Comparison of ENCODE assay signal across 8 mouse cellular contexts in the genomic region with DNA sequence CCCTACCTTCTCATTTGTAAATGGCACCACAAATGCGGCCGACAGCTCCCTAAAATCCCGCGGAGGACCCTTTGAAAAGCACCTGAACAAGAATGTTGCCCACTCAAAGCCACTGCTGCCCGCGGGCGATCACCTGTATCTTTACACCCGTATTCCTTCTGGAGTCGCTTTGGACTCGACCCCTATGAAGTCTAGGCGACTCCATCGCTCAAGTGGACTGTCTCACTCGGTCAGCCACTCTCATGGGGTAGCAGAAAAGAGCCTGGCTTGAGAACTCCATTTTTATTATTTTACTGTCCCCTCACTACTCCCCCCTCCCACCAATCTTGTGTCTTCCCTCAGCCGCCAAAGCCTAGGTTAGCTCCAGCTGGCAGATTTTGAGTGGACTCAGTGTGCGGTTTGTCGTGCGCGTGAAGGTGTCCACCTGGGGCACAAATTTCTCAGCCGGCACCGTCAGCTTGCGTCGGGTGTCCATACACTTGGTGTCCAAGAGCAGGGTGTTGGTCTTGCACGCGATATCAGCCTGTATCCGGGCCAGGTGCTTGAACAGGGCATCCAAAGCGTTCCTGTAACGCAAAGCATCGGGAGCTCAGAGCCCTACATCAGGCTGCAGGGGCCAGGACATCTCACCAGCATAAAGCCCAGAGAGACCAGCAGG. TPM values are rescaled to one million over a fixed set of nuclear protein-coding genes. Genes with fewer than 3 reads are reported as not detected.
DNase-seq lines count a peak whose midpoint lies in the region; ATAC-seq and TF ChIP-seq lines count a peak whose summit lies in the region.

No protein-coding gene starts in this region.

- peak; percentile 12; the same call in 1 of the 2 replicates for ATAC-seq in kidney, postnatal 0 days (replicated peaks; ENCODE audit: low FRiP score, low read depth)
- peak; percentile 30; the same call in 1 of the 2 replicates for ATAC-seq in embryonic facial prominence, embryonic 11.5 days (replicated peaks; ENCODE audit: insufficient number of reproducible peaks, low FRiP score, low TSS enrichment, low read depth)
- peak; percentile 40; the same call in 1 of the 2 replicates for ATAC-seq in hindbrain, embryonic 15.5 days (ENCODE audit: low FRiP score, low read depth)
- ATAC-seq in midbrain, embryonic 15.5 days (replicated peaks): peak; percentile 41
- no peak for ATAC-seq in granulocyte monocyte progenitor cell, adult 5-6 weeks (replicated peaks; ENCODE audit: poor library complexity, severe bottlenecking)

- H3K4me2 ChIP-seq in kidney, postnatal 0 days (ENCODE audit: low read length): peak overlapping the region; percentile 84
- H3K4me2 ChIP-seq in embryonic facial prominence, embryonic 11.5 days (ENCODE audit: low read depth, low read length): peak overlapping the region; percentile 30
- peak overlapping the region; percentile 58 for H3K4me2 ChIP-seq in hindbrain, embryonic 15.5 days
- H3K4me2 ChIP-seq in midbrain, embryonic 15.5 days: peak overlapping the region; percentile 85

- H3K36me3 ChIP-seq in kidney, postnatal 0 days (ENCODE audit: insufficient read depth, low read length): peaks cover 12% of the 10 kb centered on the region
- H3K36me3 ChIP-seq in kidney, adult 2 months (ENCODE audit: control insufficient read depth, insufficient read depth, low read length): no peaks in the 10 kb centered on the region
- peaks cover 8% of the 10 kb centered on the region for H3K36me3 ChIP-seq in embryonic facial prominence, embryonic 11.5 days (replicated peaks; ENCODE audit: control insufficient read depth, insufficient read depth, low read depth, low read length)
- H3K36me3 ChIP-seq in hindbrain, embryonic 15.5 days: peaks cover 10% of the 10 kb centered on the region; the same call in 1 of the 2 replicates
- peaks cover 14% of the 10 kb centered on the region for H3K36me3 ChIP-seq in midbrain, embryonic 15.5 days (replicated peaks)

- intact Hi-C loops in left cerebral cortex, postnatal 10 days (cut with DNase I): no loop called here

- no peak overlapping the region for H3K27ac ChIP-seq in kidney, postnatal 0 days
- no peak overlapping the region for H3K27ac ChIP-seq in kidney, adult 2 months (ENCODE audit: insufficient read depth, low read depth, low read length)
- H3K27ac ChIP-seq in embryonic facial prominence, embryonic 11.5 days (replicated peaks; ENCODE audit: low read depth, low read length): no peak overlapping the region
- H3K27ac ChIP-seq in hindbrain, embryonic 15.5 days (replicated peaks): peak overlapping the region; percentile 90; the same call in 1 of the 2 replicates
- H3K27ac ChIP-seq in midbrain, embryonic 15.5 days: 0 out of 2 replicates have a peak overlapping the region, but pooled peaks have one; percentile 21

- no peak for TF ChIP-seq CTCF in kidney, postnatal 0 days (IDR thresholded peaks at IDR 0.05; ENCODE audit: low read depth)
- no peak for TF ChIP-seq CTCF in kidney, adult 2 months (conservative IDR thresholded peaks at IDR 0.05; ENCODE audit: insufficient read depth, insufficient read length, low read depth, low read length)

- peaks cover 13% of the 10 kb centered on the region; the same call in 1 of the 2 replicates for H3K4me1 ChIP-seq in kidney, postnatal 0 days (replicated peaks; ENCODE audit: insufficient read depth, low read length)
- peaks cover 7% of the 10 kb centered on the region; the same call in 1 of the 2 replicates for H3K4me1 ChIP-seq in kidney, adult 2 months (ENCODE audit: control insufficient read depth, insufficient read depth, low read length)
- H3K4me1 ChIP-seq in embryonic facial prominence, embryonic 11.5 days (ENCODE audit: control insufficient read depth, insufficient read depth, low read length): no peaks in the 10 kb centered on the region; the same call in none of the 2 replicates
- H3K4me1 ChIP-seq in hindbrain, embryonic 15.5 days (replicated peaks): peaks cover 27% of the 10 kb centered on the region
- peaks cover 30% of the 10 kb centered on the region for H3K4me1 ChIP-seq in midbrain, embryonic 15.5 days

- H3K4me3 ChIP-seq in kidney, postnatal 0 days (replicated peaks; ENCODE audit: low read depth, low read length): peak overlapping the region; percentile 85; the same call in 1 of the 2 replicates
- H3K4me3 ChIP-seq in kidney, adult 2 months (ENCODE audit: insufficient read depth, low read depth, low read length): no peak overlapping the region
- peak overlapping the region; percentile 81 for H3K4me3 ChIP-seq in embryonic facial prominence, embryonic 11.5 days (ENCODE audit: low read depth, low read length)
- peak overlapping the region; percentile 70 for H3K4me3 ChIP-seq in hindbrain, embryonic 15.5 days
- H3K4me3 ChIP-seq in midbrain, embryonic 15.5 days: peak overlapping the region; percentile 67

- no peak for TF ChIP-seq POLR2A in kidney, adult 2 months (IDR thresholded peaks at IDR 0.05; ENCODE audit: low read depth, low read length)

- no peak for DNase-seq in kidney, postnatal 0 days (ENCODE audit: low spot score)
- no peak for DNase-seq in kidney, adult 2 months
- no peak for DNase-seq in embryonic facial prominence, embryonic 11.5 days (ENCODE audit: low spot score)
- no peak for DNase-seq in yolk sac, embryonic 10.5 days (ENCODE audit: low spot score)
- no peak for DNase-seq in left cerebral cortex, postnatal 10 days (ENCODE audit: extremely low spot score in 1 of 2, low spot score in 2 of 2)

- H3K9ac ChIP-seq in kidney, postnatal 0 days (ENCODE audit: low read depth, low read length): no peak overlapping the region
- H3K9ac ChIP-seq in embryonic facial prominence, embryonic 11.5 days (replicated peaks; ENCODE audit: low read length): no peak overlapping the region; the same call in 1 of the 2 replicates
- peak overlapping the region; percentile 35; the same call in 1 of the 2 replicates for H3K9ac ChIP-seq in hindbrain, embryonic 15.5 days
- peak overlapping the region; percentile 21; the same call in 1 of the 2 replicates for H3K9ac ChIP-seq in midbrain, embryonic 15.5 days

- 57% methylated on average over 28 of the region's 28 CpGs for WGBS in kidney, postnatal 0 days
- WGBS in kidney, adult 2 months: 53% methylated on average over 28 of the region's 28 CpGs
- whole genome bisulfite sequencing in embryonic facial prominence, embryonic 11.5 days: 52% methylated on average over 28 of the region's 28 CpGs
- 55% methylated on average over 28 of the region's 28 CpGs for WGBS in hindbrain, embryonic 15.5 days
- 56% methylated on average over 28 of the region's 28 CpGs for WGBS in midbrain, embryonic 15.5 days

- no peaks in the 10 kb centered on the region for H3K9me3 ChIP-seq in kidney, postnatal 0 days (replicated peaks; ENCODE audit: low read length)
- no peaks in the 10 kb centered on the region for H3K9me3 ChIP-seq in embryonic facial prominence, embryonic 11.5 days (replicated peaks; ENCODE audit: control insufficient read depth, low read length)
- no peaks in the 10 kb centered on the region for H3K9me3 ChIP-seq in hindbrain, embryonic 15.5 days
- no peaks in the 10 kb centered on the region for H3K9me3 ChIP-seq in midbrain, embryonic 15.5 days

- no peaks in the 10 kb centered on the region for H3K27me3 ChIP-seq in kidney, postnatal 0 days (ENCODE audit: insufficient read depth, low read length)
- no peaks in the 10 kb centered on the region for H3K27me3 ChIP-seq in kidney, adult 2 months (replicated peaks; ENCODE audit: control insufficient read depth, insufficient read depth, low read length)
- H3K27me3 ChIP-seq in embryonic facial prominence, embryonic 11.5 days (ENCODE audit: control insufficient read depth, insufficient read depth, low read length): peaks cover 16% of the 10 kb centered on the region
- H3K27me3 ChIP-seq in hindbrain, embryonic 15.5 days: peaks cover 8% of the 10 kb centered on the region; the same call in 1 of the 2 replicates
- peaks cover 11% of the 10 kb centered on the region; the same call in 1 of the 2 replicates for H3K27me3 ChIP-seq in midbrain, embryonic 15.5 days (replicated peaks)

RNA-seq across cellular contexts. Expression of a gene that starts 0.5 kb away (rescaled TPM):
- 64.5 and 65.2 TPM in 2 replicates for polyA plus RNA-seq in kidney, postnatal 0 days (2015; fragmentation: Nextera tagmentation; extraction: Ambion mirVana)
- polyA plus RNA-seq in kidney, adult 2 months (2012; rRNA removed): 36.0 and 43.0 TPM in 2 replicates
- polyA plus RNA-seq in embryonic facial prominence, embryonic 11.5 days (2014; fragmentation: Nextera tagmentation; extraction: Ambion mirVana): 44.6 and 48.0 TPM in 2 replicates
- polyA plus RNA-seq in hindbrain, embryonic 15.5 days (2015; fragmentation: Nextera tagmentation; extraction: Ambion mirVana): 78.6 and 86.1 TPM in 2 replicates
- 94.6 and 99.9 TPM in 2 replicates for polyA plus RNA-seq in midbrain, embryonic 15.5 days (2015; fragmentation: Nextera tagmentation; extraction: Ambion mirVana)
- 24.9 and 33.4 TPM in 2 replicates for total RNA-seq in granulocyte monocyte progenitor cell, adult 5-6 weeks (2014; fragmentation: Nextera tagmentation)
- total RNA-seq in granulocyte monocyte progenitor cell, adult 5-6 weeks (2017): 27.7 and 28.2 TPM in 2 replicates
- total RNA-seq in left cerebral cortex, postnatal 10 days (2021): 10 to 100 TPM; 25.1 to 29.6 TPM

RNA-seq across cellular contexts. Expression of a gene that starts 3.5 kb away (rescaled TPM):
- polyA plus RNA-seq in kidney, postnatal 0 days (2015; fragmentation: Nextera tagmentation; extraction: Ambion mirVana): 2.1 TPM in 2 replicates
- polyA plus RNA-seq in kidney, adult 2 months (2012; rRNA removed): 1.1 and 2.0 TPM in 2 replicates
- 3.4 and 3.5 TPM in 2 replicates for polyA plus RNA-seq in embryonic facial prominence, embryonic 11.5 days (2014; fragmentation: Nextera tagmentation; extraction: Ambion mirVana)
- 10.7 and 11.4 TPM in 2 replicates for polyA plus RNA-seq in hindbrain, embryonic 15.5 days (2015; fragmentation: Nextera tagmentation; extraction: Ambion mirVana)
- polyA plus RNA-seq in midbrain, embryonic 15.5 days (2015; fragmentation: Nextera tagmentation; extraction: Ambion mirVana): 11.8 and 15.1 TPM in 2 replicates
- total RNA-seq in granulocyte monocyte progenitor cell, adult 5-6 weeks (2014; fragmentation: Nextera tagmentation): not detected in 2 replicates
- not detected in 2 replicates for total RNA-seq in granulocyte monocyte progenitor cell, adult 5-6 weeks (2017)
- total RNA-seq in left cerebral cortex, postnatal 10 days (2021): 1 to 10 TPM; 2.2 to 2.5 TPM

RNA-seq across cellular contexts. Expression of a gene that starts 35.4 kb away (rescaled TPM):
- polyA plus RNA-seq in kidney, postnatal 0 days (2015; fragmentation: Nextera tagmentation; extraction: Ambion mirVana): 7.9 and 8.1 TPM in 2 replicates
- 0.27 and 0.31 TPM in 2 replicates for polyA plus RNA-seq in kidney, adult 2 months (2012; rRNA removed)
- 15.7 and 18.1 TPM in 2 replicates for polyA plus RNA-seq in embryonic facial prominence, embryonic 11.5 days (2014; fragmentation: Nextera tagmentation; extraction: Ambion mirVana)
- polyA plus RNA-seq in hindbrain, embryonic 15.5 days (2015; fragmentation: Nextera tagmentation; extraction: Ambion mirVana): 6.9 and 8.1 TPM in 2 replicates
- polyA plus RNA-seq in midbrain, embryonic 15.5 days (2015; fragmentation: Nextera tagmentation; extraction: Ambion mirVana): 2.6 and 2.9 TPM in 2 replicates
- not detected in 2 replicates for total RNA-seq in granulocyte monocyte progenitor cell, adult 5-6 weeks (2014; fragmentation: Nextera tagmentation)
- total RNA-seq in granulocyte monocyte progenitor cell, adult 5-6 weeks (2017): not detected in 2 replicates
- total RNA-seq in left cerebral cortex, postnatal 10 days (2021): 1 to 10 TPM in 1 of 2 experiments, under 1 TPM in 1; 0.92 to 1.0 TPM

RNA-seq across cellular contexts. Expression of a gene that starts 59.9 kb away (rescaled TPM):
- polyA plus RNA-seq in kidney, postnatal 0 days (2015; fragmentation: Nextera tagmentation; extraction: Ambion mirVana): 115 and 121 TPM in 2 replicates
- polyA plus RNA-seq in kidney, adult 2 months (2012; rRNA removed): 57.7 and 75.5 TPM in 2 replicates
- 33.8 and 36.7 TPM in 2 replicates for polyA plus RNA-seq in embryonic facial prominence, embryonic 11.5 days (2014; fragmentation: Nextera tagmentation; extraction: Ambion mirVana)
- 172 and 180 TPM in 2 replicates for polyA plus RNA-seq in hindbrain, embryonic 15.5 days (2015; fragmentation: Nextera tagmentation; extraction: Ambion mirVana)
- 184 and 188 TPM in 2 replicates for polyA plus RNA-seq in midbrain, embryonic 15.5 days (2015; fragmentation: Nextera tagmentation; extraction: Ambion mirVana)
- 46.2 and 55.5 TPM in 2 replicates for total RNA-seq in granulocyte monocyte progenitor cell, adult 5-6 weeks (2014; fragmentation: Nextera tagmentation)
- 48.4 and 54.8 TPM in 2 replicates for total RNA-seq in granulocyte monocyte progenitor cell, adult 5-6 weeks (2017)
- 10 to 100 TPM; 89.7 to 99.2 TPM for total RNA-seq in left cerebral cortex, postnatal 10 days (2021)

Comparison
In these comparisons a context has a peak if more than half of its experiments do, and no peak if none do; other contexts are left out.
1. H3K27ac ChIP-seq: peak in hindbrain, embryonic 15.5 days (single experiment) and midbrain, embryonic 15.5 days (single experiment); none in kidney, postnatal 0 days (single experiment), kidney, adult 2 months (single experiment) and embryonic facial prominence, embryonic 11.5 days (single experiment).
2. H3K4me2 ChIP-seq: peak in every context shown above with its lines; median percentile 85 in midbrain, embryonic 15.5 days; 84 in kidney, postnatal 0 days; 58 in hindbrain, embryonic 15.5 days; 30 in embryonic facial prominence, embryonic 11.5 days.
3. H3K9ac ChIP-seq: peak in hindbrain, embryonic 15.5 days (single experiment) and midbrain, embryonic 15.5 days (single experiment); none in kidney, postnatal 0 days (single experiment) and embryonic facial prominence, embryonic 11.5 days (single experiment).